Mouse (Mus musculus) hematopoietic stem cell, adult 5-6 weeks (primary cell): ENCODE results near the gene Hexim1. TPM values are rescaled to one million over a fixed set of nuclear protein-coding genes. Genes with fewer than 3 reads are reported as not detected.

Experiments used
- total RNA-seq: library from RNA; stranded (forward); fragments of 172-1452, 232-1000 nt; gene quantifications from 2 replicates; pipeline ENCODE4 v1.2.3, GENCODE M21; 2017

Hexim1 gene
- total RNA-seq, 1 experiment from 2014 or later = 55.9 TPM

Other genes with a start within 250 kb of the Hexim1 start
- gene Eftud2, start 235.2 kb upstream of the Hexim1 start, total RNA-seq = 116 and 122 TPM in 2 replicates
- 1.5 TPM in 1 of 2 replicates, not detected in the other for gene Ccdc103, start 235.0 kb upstream of the Hexim1 start, total RNA-seq
- gene Fam187a, start 231.1 kb upstream of the Hexim1 start, total RNA-seq = not detected in 2 replicates
- 0.55 TPM in 1 of 2 replicates, not detected in the other for gene Gfap, start 215.3 kb upstream of the Hexim1 start, total RNA-seq
- gene Kif18b, start 191.1 kb upstream of the Hexim1 start, total RNA-seq = 18.7 and 19.4 TPM in 2 replicates
- gene C1ql1, start 169.5 kb upstream of the Hexim1 start, total RNA-seq = not detected in 2 replicates
- 26.8 and 33.6 TPM in 2 replicates for gene Nmt1, start 88.0 kb upstream of the Hexim1 start, total RNA-seq
- gene Dcakd, start 87.9 kb upstream of the Hexim1 start, total RNA-seq = 18.0 and 21.1 TPM in 2 replicates
- gene Plcd3, start 14.6 kb upstream of the Hexim1 start, total RNA-seq = 0.15 and 0.75 TPM in 2 replicates
- 8.6 and 16.8 TPM in 2 replicates for gene Acbd4, start 14.5 kb upstream of the Hexim1 start, total RNA-seq
- gene Hexim2, start 16.2 kb downstream of the Hexim1 start, total RNA-seq = 1.1 and 2.4 TPM in 2 replicates
- gene Fmnl1, start 54.9 kb downstream of the Hexim1 start, total RNA-seq = 47.6 and 62.4 TPM in 2 replicates
- gene 1700023F06Rik, start 92.3 kb downstream of the Hexim1 start, total RNA-seq = not detected in 2 replicates
- gene Spata32, start 102.2 kb downstream of the Hexim1 start, total RNA-seq = not detected in 2 replicates
- 4.4 and 10.6 TPM in 2 replicates for gene Map3k14, start 151.2 kb downstream of the Hexim1 start, total RNA-seq
- 21.3 and 21.5 TPM in 2 replicates for gene Arhgap27, start 247.5 kb downstream of the Hexim1 start, total RNA-seq